Mouse (Mus musculus): ENCODE results near the gene Metap1.

GRCm38 (mm10) chr3:138506749-138507148 is 17.4 kb upstream of the Metap1 start:
- TF ChIP-seq CTCF (IDR thresholded peaks at IDR 0.05; ENCODE audit: extremely low read depth, insufficient read depth, low read length): peak; percentile 24; the same call in 1 of the 2 replicates
- no peak for TF ChIP-seq POLR2A (IDR thresholded peaks at IDR 0.05; ENCODE audit: extremely low read depth, insufficient read depth, low read length)

Measured in cortical plate, adult 2 months (tissue).